Mouse (Mus musculus) lung, postnatal 4 days (tissue): Measurements from ENCODE around the gene Zfand3.

ENCODE experiments used
- DNase-seq, 2 experiments: peaks; one replicate each; pipeline ENCODE4 v3.0.0; 2021

The Zfand3 gene

DNA sequence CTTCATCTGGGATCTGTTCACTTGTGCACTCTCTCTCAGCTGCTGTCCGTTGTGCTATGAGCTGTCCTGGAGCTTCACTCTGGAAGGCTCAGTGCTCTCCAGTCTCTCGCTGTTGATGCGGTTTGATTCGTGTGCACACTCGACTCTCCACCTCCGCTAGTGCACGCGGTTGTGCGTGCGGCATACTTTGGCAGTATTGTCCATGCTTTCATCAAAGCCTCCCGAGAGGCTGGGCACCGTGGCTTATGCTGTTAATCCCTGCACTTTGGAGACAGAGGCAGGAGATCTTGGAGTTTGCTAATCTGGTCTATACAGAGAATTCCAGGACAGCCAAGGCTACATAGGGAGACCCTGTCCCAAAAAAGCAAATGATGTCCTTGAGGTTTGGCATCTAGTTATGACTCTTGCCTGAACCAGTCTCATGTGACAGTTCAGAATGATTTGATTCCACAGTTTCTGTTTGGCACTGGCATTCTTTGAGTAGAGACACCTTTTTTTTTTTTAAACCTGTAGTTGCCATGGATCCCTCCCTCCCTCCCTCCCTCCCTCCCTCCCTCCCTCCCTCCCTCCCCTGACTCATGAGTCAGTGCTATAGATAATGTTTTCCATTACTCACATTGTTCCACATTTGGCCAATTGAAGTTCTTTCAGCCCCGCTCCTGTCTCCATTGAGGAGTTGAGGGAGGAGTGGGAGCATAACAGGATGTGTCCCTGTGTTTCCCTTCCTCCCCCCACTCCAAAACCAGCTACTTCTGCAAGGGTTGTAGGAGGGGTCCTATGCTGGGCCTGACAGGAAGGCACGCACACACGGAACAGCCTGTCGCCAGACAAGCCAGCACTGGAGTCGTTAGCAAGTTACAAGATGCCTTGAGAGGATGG is 192.1 kb downstream of the Zfand3 start:
- peak; percentile 40 to 42 for DNase-seq

DNA sequence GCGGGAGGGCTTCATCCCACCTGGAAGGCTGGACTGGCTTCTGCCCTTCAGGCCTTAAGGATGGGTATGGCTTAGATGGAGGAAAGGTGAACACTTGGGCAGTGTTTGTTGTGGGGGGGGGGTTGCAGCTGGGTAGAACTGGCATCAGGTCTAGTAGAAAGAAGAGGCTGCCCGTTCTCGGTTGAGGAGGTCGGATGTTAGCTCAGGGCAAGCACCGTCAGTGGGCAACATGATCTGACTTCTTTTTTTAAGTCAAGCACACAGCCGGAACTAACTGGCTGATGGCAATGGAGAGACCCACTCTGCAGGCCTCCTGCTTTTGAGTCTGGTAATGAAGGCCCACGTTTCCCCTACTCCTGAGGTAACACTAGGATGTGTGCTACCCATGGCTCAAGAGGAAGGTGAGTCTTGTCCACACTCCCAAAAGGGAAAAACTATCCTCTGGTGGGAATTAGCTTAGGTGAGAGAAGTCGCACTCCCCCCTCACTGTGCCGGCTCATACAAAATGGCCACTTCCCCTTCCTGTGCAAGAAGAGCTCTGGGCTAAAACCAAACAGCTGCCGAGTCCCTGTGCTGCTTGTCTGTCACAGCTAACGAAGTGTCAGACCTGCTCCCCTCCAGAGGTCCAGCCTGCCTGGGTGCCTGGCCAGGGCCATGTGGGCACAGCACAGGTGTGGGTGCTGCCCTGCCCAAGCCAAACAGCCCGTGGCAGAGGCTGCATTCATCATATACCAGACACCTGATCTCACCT is 192.9 kb downstream of the Zfand3 start:
- peak in 1 of 2 experiments; percentile 23 for DNase-seq

DNA sequence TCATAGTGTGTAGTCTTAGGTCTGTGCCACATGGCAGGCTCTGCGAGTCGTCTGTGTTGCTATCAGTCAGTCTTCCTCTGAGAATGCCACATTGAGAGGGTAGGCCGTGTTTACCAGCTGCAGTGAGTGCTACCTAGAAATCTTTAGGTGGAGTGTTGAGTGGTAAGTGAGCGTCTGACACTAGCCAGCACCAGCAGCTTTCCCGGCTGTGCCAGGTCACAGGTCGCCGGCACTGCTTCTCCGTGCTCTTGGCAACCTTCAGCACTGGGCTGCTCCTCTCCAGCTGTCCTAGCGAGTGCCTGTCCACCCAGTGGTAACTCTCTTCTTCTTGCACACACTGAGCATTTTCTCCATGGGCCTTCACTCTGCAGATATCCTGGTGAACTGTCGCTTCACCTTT is 193.9 kb downstream of the Zfand3 start:
- DNase-seq: peak in 1 of 2 experiments; percentile 61

DNA sequence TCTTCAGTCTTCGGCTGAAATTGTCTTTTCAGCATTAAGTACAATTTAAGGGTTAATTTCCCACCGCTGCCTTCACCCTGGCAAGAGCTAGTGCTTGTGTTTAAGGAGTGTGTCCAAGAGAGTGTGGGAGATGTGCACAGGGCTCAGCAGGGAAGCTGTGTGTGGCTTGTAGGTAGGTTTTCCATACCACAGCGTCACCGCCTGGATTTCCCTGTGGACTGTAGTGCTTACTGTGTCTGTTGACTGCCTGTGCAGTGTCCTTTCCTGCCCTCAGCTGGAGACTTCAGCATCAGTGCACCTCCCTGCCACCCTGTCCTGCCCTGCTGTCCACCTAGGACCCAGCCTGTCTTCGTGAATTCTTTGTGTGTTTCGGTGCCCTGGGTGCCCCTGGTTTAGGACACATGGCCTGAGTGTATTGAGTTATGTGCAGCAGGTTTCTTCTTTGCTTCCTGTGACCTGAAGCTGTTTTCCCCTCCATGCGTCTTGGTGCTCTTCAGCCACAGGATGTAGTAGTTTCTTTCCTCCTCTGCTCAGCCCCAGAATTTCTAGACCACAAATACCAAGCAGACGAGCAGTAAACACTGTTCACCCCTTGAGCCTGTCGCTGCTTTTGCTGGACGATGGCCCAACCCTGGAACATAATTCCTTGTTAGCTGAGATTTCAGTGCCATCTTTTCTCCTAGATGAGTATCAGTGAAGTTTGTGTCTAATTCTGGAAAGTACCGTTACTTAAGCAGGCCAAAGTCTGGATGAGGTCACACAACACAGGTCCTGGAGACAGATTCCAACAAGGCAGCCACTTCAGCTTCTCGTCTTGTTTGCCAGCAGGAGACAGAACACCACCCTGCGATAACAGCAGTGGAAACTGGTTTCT is 195.1 kb downstream of the Zfand3 start:
- DNase-seq: peak in 1 of 2 experiments; percentile 37

DNA sequence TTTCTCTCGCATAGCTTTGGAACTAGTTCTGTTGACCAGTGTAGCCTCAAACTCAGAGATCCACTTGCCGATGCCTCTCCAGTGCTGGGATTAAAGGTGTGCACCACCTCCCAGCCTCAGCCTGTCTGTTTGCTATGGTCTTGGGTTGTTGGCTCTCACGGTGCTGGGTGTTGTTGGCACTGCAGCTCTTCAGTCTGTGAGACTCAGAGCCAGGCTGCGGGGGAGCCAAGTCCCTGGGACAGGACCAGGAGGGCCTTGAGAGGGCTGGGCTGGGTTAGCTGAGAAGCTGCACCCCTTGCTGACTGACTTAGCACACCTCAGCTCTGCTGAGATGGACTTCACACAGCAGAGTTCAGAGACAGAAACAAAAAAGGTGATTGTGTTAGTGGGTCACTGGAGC is 195.8 kb downstream of the Zfand3 start:
- peak in 1 of 2 experiments; percentile 43 for DNase-seq

DNA sequence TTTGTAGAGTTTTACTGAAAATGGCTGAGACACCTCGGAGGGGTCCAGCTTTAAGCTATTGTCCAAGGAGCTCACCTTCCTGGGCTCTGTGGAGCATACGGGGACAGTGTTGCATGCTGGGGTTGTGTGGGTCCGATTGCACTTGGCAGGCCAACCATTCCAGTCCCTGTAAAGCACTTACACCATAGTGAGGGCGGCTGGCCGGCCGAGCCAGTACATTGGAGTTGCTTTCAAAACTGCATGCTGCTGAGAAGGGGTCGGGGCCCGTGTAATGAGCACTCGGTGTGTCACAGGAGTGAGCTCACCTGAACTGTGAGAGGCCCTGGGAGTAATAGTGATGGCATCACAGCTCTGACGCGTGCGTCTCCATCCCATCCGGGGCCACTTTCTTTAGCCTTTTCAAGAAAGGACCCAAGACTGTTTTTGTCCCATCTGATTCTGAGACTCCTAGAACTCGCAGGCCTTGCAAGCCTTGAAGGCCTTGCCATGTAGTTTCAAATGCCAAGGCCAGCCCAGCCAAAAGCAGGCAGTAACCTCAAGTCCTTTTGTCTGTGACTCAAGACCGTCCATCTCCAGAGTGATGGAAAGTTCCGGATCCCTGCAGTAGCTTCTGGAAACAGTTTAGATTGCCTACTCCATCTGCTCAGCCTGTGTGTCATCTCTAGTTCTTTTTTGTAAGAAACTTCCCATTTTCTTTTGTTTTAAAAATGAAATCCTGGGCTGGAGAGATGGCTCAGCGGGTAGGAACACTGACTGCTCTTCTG is 200.7 kb downstream of the Zfand3 start:
- no peak for DNase-seq

DNA sequence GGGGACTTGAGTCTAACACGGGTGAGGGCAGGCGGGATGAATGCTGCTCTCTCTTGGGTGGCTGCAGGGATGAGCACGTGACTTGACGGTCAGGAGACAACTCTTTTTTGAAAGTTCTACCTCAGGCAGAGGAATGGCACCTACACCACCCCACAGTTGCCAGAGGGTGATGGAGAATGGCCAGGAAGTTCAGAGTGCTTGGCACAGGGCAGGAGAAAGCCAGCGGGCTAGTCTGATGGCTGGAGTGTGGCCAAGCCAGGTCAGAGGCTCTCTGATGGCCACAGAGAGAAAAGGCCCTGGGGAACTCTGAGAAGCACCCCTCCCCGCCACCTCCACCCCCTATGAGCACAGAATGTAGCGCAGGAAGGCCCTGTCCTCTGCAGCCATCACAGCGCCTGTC is 205.7 kb downstream of the Zfand3 start:
- no peak for DNase-seq

DNA sequence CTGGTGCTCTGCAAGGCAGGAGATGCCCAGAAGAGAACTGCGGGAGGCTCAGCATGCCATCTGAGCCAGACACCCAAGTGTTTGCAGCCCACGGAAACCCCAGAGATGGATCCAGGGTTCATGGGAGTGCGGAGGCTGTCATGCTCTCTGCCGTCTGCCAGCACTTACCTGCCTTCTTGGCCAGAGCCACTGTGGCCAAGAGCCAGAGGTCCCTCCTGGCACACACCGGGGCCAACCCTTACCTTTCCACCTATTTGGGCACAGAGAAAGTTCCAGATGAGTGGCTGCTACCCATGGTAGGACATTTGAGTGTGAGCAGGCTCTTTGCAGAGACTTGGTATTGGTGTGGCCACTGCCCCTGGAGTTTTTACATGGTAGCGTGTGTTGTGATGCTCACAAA is 206.4 kb downstream of the Zfand3 start:
- DNase-seq: no peak

DNA sequence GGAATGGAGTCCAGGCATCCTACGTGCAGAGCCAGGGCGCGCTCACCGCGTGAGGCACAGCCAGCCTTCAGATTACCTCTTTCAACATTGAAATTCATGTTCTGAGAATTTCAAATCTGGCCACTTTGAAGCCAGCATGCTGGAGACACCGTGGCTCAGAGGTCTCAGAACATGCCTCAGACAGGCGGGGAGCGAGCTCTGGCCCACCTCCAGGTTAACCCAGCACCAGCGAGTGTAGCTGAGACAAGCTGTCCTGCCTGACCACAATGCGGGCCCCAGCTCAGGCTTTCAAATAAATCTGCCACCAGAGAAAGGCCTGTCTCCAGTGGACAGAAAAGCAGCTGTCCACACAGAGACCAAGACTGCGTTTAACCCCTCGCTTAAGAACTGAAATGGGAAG is 208.1 kb downstream of the Zfand3 start:
- DNase-seq: peak in 1 of 2 experiments; percentile 54

DNA sequence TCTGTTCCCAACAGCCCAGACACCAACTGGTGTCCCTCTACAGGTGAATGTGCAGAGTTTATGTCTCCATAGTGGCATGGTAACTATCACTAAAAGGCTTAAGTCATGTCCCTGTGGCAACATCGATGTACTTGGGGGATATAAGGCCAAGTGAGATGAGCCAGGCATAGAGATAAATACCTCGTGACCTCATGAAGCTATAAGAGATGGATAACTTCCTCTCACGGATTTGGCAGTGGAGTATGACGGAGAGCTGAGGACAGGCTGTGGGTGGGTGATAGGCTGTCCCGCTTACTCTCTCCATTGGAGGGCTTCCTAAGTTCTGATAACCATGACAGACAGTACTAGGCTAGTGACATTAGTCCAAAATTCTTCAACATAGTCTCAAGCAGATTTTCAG is 208.8 kb downstream of the Zfand3 start:
- DNase-seq: no peak

DNA sequence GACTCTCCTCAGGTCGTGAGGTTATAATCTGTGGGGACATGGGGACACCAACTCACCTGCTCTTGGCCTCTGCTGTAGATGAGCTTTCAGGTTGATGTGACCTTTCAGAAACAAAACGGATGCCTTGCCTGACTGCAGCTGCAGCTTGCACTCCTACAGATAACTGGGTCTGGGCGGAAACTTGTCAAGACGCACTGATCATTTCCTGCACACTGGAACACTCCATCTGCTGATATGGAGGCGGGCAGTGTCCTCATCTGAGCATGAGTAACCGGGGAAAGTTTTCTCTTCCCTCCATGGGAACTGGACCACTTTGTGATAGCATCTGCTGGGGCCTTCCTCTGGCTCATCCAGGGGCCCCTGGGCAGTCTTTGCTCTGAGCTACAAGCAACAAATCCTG is 209.9 kb downstream of the Zfand3 start:
- DNase-seq: no peak

DNA sequence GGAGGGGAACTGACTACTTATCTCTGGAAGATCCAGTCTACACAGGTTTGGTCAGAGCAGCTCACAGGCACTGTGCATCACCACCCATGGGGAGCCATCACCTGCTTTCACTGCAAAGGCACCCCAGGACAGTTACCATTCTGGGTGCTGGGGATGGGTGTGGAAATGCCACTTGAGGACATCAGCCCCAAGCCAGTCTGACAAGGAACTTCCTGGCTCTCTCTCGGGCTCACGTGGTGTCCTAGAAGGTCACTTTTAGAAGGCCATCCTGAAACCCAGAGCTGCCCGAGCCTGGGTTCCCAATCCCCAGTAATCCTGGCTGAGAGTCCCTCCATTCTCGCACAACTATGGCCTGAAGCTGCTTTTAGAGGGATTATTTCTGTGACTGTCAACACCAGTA is 211.2 kb downstream of the Zfand3 start:
- no peak for DNase-seq

DNA sequence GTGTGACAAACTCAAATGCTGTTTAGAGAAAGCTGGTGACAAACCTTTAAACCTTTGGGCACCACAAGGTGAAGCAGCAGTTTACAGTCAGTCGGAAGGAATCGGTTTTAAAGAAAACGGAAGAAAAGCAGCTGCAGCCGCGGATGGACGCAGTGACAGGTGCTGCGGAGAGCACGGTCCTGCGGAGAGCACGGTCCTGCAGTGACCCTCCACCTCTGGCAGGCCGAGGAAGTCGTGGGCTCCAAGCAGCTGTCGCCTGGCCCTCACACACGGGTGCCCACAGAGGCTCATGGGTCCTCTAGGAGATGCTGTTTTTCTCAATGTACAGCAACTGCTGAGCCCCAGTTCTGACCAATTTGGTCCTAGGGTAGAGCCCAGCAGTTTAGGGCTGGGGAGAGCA is 217.1 kb downstream of the Zfand3 start:
- DNase-seq: no peak

DNA sequence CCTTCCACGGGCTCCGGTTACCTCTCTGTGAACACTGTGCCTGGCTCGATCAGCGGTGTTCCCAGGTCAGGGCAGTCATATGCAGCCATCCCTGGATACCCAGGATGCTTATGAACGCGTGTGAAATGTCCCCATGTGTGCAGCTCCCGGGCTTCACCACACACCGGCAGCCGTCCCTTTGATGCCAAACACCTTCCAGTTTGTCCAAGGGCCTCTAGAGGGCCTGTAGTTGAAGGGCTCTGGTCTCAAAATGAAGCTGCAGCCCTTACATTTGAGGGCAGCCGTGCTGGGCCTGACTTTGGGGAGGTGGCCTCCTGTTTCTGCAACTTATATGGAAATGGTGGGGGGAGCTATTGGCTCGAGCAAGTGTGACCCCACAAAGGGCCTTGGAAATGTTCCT is 217.8 kb downstream of the Zfand3 start:
- DNase-seq: no peak

DNA sequence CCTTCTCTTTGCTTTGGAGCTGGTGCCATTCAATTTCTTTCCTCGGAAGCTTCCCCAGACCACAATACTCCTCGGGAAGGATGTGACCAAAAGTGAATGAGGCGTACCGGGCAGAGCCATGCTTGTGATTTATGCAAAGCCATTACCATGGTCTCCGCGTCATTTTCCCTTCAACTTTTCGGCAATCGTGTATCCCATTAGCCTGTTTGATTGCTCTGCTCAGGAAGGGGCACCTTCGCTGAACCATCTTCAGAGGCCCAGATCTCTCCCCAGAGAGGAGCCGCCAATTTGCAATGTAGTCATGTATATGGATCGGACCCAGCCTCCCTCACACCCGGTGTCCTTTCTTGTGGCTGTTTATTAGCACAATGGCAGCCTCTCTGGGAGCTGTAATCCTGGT is 218.3 kb downstream of the Zfand3 start:
- no peak for DNase-seq

DNA sequence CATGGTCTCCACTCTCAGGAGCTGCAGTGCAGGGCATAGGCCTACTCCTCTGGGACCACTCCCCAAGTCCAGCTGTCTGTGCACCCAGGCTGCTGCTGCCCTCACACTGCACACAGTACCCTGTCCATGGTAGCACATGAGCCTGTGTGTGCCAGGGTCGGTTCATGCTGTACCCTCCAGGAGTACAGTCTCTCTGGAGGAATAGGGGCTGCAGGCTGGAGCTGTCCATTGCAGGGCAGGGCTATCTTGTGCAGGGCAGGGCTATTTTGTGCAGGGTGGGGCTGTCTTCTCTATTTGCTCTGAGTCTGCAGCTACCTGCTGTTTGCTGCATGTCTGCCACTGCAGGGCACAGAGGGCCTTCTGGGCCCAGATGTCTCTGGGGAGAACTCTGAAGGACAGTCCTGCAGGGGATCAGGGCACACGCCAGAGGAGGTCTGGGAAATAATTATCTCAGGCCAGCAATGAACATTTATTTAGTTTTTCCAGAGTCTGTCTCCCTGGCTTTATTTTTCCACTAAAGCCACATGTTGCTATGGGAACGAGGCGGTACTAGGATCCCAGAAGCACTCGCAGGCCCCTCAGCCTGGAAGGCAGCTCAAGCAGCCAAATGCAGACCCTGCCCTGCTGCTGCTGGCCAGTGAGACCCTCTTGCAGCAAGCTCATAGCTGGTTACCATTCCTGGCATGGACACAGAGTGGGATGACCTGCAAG is 220.7 kb downstream of the Zfand3 start:
- DNase-seq: no peak

DNA sequence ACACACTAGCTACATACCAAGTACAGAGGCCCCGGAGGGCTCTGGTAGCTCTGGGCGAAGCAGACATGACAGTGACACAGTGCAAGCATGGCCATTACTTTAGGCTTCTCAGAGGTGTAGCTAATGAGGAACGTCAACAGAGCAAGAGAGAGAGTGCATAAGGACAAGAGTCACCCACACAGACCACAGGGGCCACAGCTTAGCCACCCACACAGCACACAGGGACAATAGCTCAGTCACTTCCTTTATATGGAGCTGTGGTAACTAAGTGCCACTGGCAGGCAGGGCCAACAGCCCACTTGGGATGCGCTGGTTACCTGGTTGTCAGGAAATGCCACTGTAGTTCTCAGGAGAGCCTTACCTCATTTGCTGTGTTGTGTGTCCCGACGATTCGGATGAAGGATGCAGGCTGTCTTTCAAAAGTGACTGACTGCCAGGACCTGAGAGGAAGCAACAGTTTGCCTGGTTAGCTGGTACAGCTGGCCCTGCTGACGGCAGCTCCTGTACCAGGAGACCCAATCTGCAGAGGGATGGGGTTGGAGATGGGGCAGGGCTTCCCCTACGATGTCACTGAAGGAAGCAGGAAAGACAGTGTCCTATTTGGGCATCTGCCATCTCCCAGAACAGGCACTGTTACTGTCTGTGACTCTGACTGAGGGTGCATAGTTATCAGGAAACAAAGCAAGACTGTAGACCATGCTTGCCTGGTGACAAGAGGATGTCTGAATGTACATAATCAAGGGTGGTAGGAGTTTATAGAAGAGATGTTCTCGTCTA is 224.1 kb downstream of the Zfand3 start:
- DNase-seq: peak in 1 of 2 experiments; percentile 17

DNA sequence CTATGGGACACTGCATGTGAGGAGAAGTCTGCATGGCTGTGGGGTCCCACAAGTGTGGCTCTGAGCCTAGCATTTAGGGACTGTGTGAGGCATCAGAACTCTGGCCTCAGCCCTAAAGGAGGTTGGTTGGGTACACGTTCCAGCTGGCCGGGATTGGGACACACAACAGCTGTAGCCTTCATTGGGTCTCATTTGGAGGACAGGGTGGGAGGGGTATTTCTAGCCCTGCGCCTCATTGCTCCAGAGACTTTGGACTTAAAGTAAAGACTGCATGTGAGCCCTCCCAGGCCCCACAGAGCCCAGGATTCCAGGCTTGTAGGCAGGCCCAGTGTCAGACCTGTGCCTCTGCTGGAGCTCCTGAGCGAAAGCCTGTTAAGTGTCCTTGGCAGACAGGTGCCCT is 225.9 kb downstream of the Zfand3 start:
- DNase-seq: peak; percentile 57 to 85

DNA sequence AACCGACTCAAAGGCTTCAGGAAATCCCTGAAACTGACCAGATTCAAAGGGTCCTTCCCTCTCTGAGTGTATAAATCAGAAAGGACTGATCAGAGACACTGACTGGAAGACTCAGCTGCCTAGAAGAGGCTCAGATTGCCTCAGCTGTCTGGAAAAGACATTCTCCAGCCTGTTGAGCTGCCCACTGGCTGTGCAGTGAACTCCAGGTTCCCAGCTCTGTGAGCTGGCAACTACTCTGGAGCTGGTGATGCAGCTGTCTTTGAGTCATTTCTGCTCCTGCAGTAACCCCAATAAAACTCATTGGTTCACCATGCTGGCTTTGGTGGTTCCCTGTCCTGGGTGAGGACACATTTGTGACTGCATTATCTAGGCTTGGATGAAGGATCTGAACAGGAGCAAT is 226.9 kb downstream of the Zfand3 start:
- DNase-seq: no peak

DNA sequence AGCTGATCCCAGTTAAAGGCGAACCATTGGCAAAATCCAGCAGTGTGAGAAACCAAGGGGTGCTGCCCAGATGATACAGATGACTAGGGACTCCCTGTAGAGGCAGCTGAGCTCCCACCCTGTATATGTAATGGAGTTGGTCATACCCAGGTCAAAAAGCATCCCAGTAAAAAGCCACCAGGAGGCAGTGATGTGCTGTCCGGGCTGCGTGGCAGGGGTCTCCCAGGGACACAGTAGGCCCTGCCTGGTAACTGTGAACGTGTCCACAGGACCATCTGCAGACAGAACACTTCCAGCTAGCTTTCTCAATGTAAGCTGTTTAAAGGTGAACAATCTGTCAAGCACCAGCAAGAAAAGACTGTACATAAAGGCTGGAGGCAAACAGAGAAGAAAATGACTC is 228.2 kb downstream of the Zfand3 start:
- no peak for DNase-seq

DNA sequence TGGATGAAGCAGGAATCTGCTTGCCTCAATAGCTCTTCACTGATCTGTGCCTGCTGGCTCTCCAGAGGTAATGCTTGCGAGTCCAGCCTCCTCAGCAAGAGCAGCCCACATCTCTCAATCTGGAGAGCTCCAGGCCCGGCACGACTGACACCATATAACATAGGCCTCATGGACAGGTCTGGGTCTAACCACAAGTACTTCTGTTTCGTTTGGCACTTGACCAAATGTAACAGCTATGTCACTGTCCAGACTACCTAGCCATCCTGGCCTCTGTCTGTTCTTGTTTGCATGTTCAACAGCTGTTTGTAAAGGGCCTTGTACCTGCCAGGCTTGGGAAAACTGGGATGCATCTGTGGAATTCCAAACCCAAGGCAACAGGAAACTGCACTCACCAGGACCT is 230.8 kb downstream of the Zfand3 start:
- no peak for DNase-seq
